Mouse (Mus musculus): ENCODE data around the gene Arl5a. TPM values are rescaled to one million over a fixed set of nuclear protein-coding genes. Genes with fewer than 3 reads are reported as not detected.

Gene Arl5a
- polyA plus RNA-seq, 1 experiment: 1.3 TPM

DNA sequence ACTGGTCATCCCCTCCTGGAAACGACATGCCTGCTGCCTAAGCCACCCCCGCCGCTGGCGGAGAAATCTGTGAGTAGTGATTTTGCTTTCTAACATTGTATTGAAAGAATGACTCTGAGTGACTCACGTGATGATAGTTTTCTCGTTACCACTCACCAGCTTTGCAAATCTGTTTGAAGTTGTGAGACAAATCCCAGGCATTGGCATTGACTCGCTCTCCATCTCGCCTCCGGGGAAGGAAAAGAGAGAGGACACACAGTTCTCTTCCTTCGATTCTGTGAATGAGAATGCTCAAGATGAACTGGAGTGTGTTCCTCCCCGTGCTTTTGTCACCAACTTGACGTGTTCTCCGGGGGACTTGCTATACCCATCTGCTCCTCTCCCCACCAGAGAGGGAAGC lies 57.5 kb downstream of the Arl5a start:
- Histone ChIP-seq H3K27ac (ENCODE audit: control insufficient read depth, insufficient read depth, low read depth, low read length) (no peak overlapping the region), H3K27me3 (ENCODE audit: control insufficient read depth, insufficient read depth, low read length) (no peaks in the 10 kb centered on the region), H3K36me3 (ENCODE audit: control insufficient read depth, insufficient read depth, low read length) (no peaks in the 10 kb centered on the region), H3K4me3 (ENCODE audit: control insufficient read depth, low read depth, low read length) (no peak overlapping the region), H3K4me1 (ENCODE audit: control insufficient read depth, insufficient read depth, low read length) (peaks cover 2% of the 10 kb centered on the region; the same call in 1 of the 2 replicates)
- TF ChIP-seq CTCF (IDR thresholded peaks at IDR 0.05; ENCODE audit: control insufficient read depth, insufficient read depth, insufficient replicate concordance, low read depth, low read length) (no peak), POLR2A (IDR thresholded peaks at IDR 0.05; ENCODE audit: control insufficient read depth, low read depth, low read length) (no peak)

DNA sequence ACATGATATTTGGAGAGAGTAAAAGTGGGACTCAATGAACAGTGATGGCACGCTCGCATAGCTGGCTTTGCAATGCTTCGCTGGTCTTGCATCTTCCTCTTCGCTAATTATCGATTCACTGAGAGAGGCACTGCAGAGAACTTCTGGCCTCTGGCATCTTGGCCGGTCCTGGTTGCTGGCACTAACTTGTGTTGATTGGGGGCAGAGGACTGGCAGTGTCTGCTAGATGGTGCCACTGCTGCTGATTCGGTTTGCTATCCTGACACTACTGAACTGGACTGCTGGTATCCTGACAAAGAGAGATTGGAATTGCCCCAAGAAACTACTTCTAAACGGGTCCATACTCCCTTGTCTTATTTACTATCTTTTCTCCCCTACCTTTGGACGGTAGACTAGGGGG lies 63.6 kb downstream of the Arl5a start:
- TF ChIP-seq POLR2A (IDR thresholded peaks at IDR 0.05; ENCODE audit: control insufficient read depth, low read depth, low read length): no peak
- TF ChIP-seq CTCF (IDR thresholded peaks at IDR 0.05; ENCODE audit: control insufficient read depth, insufficient read depth, insufficient replicate concordance, low read depth, low read length): no peak
- no peaks in the 10 kb centered on the region for H3K27me3 ChIP-seq (ENCODE audit: control insufficient read depth, insufficient read depth, low read length)
- H3K4me1 ChIP-seq (ENCODE audit: control insufficient read depth, insufficient read depth, low read length): no peaks in the 10 kb centered on the region

DNA sequence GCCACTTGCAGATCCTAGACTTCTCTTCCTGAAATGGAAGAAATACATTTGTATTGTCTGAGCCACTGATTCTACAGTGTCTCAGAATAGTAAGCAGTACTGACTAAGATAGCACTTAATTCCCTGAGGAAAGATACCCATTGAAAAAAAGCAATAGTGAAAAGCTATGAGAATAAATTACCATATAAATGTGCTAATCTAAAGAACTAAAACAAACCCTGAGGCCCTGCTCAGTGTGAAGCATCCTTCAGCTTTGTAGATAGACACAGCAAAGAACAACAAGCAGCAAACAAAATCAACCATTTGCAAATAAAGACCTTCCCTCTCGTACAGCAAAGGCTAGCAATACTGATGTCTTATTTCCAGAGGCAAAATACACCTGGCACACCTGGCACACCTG lies 65.0 kb downstream of the Arl5a start:
- no peak for TF ChIP-seq CTCF (IDR thresholded peaks at IDR 0.05; ENCODE audit: control insufficient read depth, insufficient read depth, insufficient replicate concordance, low read depth, low read length)
- TF ChIP-seq POLR2A (IDR thresholded peaks at IDR 0.05; ENCODE audit: control insufficient read depth, low read depth, low read length): no peak
- Histone ChIP-seq H3K27ac (ENCODE audit: control insufficient read depth, insufficient read depth, low read depth, low read length) (no peak overlapping the region), H3K27me3 (ENCODE audit: control insufficient read depth, insufficient read depth, low read length) (no peaks in the 10 kb centered on the region), H3K36me3 (ENCODE audit: control insufficient read depth, insufficient read depth, low read length) (no peaks in the 10 kb centered on the region), H3K4me1 (ENCODE audit: control insufficient read depth, insufficient read depth, low read length) (no peaks in the 10 kb centered on the region), H3K4me3 (ENCODE audit: control insufficient read depth, low read depth, low read length) (no peak overlapping the region)

More for the DNA sequence above, 63.6 kb downstream of the Arl5a start:
- no peaks in the 10 kb centered on the region for H3K36me3 ChIP-seq (ENCODE audit: control insufficient read depth, insufficient read depth, low read length)
- no peak overlapping the region for H3K4me3 ChIP-seq (ENCODE audit: control insufficient read depth, low read depth, low read length)
- H3K27ac ChIP-seq (ENCODE audit: control insufficient read depth, insufficient read depth, low read depth, low read length): no peak overlapping the region

DNA sequence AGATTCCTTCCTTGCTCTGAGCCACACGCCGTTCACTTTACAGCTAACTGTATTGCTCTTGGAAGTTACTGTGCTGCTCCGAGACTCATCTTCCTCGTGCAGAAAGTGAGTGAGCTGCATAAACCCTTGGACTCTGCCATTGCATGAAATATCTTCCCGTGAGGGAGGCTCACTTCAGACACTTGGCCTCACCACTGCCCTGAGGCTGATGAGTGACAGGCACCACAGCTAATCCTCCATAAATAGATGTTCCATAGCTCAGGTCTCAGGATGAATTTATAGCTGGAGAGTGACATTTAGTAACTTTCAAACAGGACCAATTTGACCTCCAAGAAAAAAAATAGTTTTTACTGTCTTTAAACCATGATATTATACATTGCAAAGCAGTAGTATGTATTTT lies 66.5 kb downstream of the Arl5a start:
- no peaks in the 10 kb centered on the region for H3K4me1 ChIP-seq (ENCODE audit: control insufficient read depth, insufficient read depth, low read length)
- no peak for TF ChIP-seq CTCF (IDR thresholded peaks at IDR 0.05; ENCODE audit: control insufficient read depth, insufficient read depth, insufficient replicate concordance, low read depth, low read length)
- no peak for TF ChIP-seq POLR2A (IDR thresholded peaks at IDR 0.05; ENCODE audit: control insufficient read depth, low read depth, low read length)
- no peaks in the 10 kb centered on the region for H3K36me3 ChIP-seq (ENCODE audit: control insufficient read depth, insufficient read depth, low read length)
- no peak overlapping the region for H3K27ac ChIP-seq (ENCODE audit: control insufficient read depth, insufficient read depth, low read depth, low read length)
- H3K4me3 ChIP-seq (ENCODE audit: control insufficient read depth, low read depth, low read length): no peak overlapping the region
- no peaks in the 10 kb centered on the region for H3K27me3 ChIP-seq (ENCODE audit: control insufficient read depth, insufficient read depth, low read length)

DNA sequence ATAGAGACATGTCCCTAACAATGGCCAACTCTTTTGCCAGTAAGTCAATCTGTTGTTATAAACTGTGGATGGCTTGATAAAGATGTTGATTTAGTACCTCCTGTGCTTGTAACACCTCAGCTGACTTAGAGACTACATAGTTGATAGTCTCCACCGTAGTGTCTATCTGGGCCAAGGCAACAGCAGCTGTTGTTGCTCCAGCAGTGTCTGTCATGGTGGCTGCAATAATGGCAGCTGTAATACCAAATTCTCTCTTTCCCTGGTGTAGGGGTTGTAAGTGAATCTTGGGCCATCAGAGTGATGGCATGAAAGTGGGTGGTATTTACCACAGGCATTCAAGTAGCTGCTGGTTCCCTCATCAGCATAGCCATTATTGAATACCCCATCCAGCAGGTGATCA lies 73.7 kb downstream of the Arl5a start:
- no peaks in the 10 kb centered on the region for H3K27me3 ChIP-seq (ENCODE audit: control insufficient read depth, insufficient read depth, low read length)
- TF ChIP-seq POLR2A (IDR thresholded peaks at IDR 0.05; ENCODE audit: control insufficient read depth, low read depth, low read length) (no peak), CTCF (IDR thresholded peaks at IDR 0.05; ENCODE audit: control insufficient read depth, insufficient read depth, insufficient replicate concordance, low read depth, low read length) (no peak)
- no peak overlapping the region for H3K27ac ChIP-seq (ENCODE audit: control insufficient read depth, insufficient read depth, low read depth, low read length)
- no peaks in the 10 kb centered on the region for H3K36me3 ChIP-seq (ENCODE audit: control insufficient read depth, insufficient read depth, low read length)
- no peaks in the 10 kb centered on the region for H3K4me1 ChIP-seq (ENCODE audit: control insufficient read depth, insufficient read depth, low read length)
- no peak overlapping the region for H3K4me3 ChIP-seq (ENCODE audit: control insufficient read depth, low read depth, low read length)

Other genes starting within 250 kb of the Arl5a start
- 0.42 and 0.74 TPM in 2 replicates for gene Neb, start 46.4 kb downstream of the Arl5a start, polyA plus RNA-seq (2012; rRNA removed)